Mouse (Mus musculus) Patski (cell line): ENCODE data around the gene Pole4. TPM values are rescaled to one million over a fixed set of nuclear protein-coding genes. Genes with fewer than 3 reads are reported as not detected.
A peak's percentile ranks its signal among the peaks of the same experiment; 100 is the strongest.

Experiments used
- ATAC-seq: fragments of 100-300 bp; one replicate; pipeline ENCODE4 v1.8.0; 2021
- CTCF ChIA-PET: fragments of 350-600 bp; sonication (Branson Sonifier 250); formaldehyde crosslinking; loops from one replicate; lab custom pipeline; 2022; ENCODE audit warnings: inconsistent platforms; lab: Charles Lee
- POLR2A ChIA-PET: fragments of 350-600 bp; sonication (Branson Sonifier 250); formaldehyde crosslinking; loops from one replicate; lab custom pipeline; 2022; ENCODE audit warnings: antibody characterized with exemption, inconsistent platforms; lab: Charles Lee
- DNase-seq: peaks from one replicate; pipeline ENCODE4 v3.0.0-alpha.2; 2011; ENCODE audit warnings: low read depth, low spot score
- H3K27me3 ChIP-seq: fragments of 371-371 bp; one replicate; pipeline ENCODE4 v1.5.1; 2021
- CTCF ChIP-seq: fragments of 100-300 bp; IDR thresholded peaks from one replicate; pipeline ENCODE4 v1.5.1; 2021
- in situ Hi-C: fragments of 300-500 bp; cut with MboI; formaldehyde crosslinking; loops from 3 replicates; pipeline ENCODE4 v1.11.1; 2018; ENCODE audit warnings: low pct_unique_long_range_greater_than_20kb, mixed read lengths
- polyA plus RNA-seq: library from polyadenylated mRNA; unstranded; gene quantifications from one replicate; pipeline ENCODE4 v1.2.3, GENCODE M21; 2021

Gene Pole4
- polyA plus RNA-seq, 1 experiment from 2014 or later = 64.1 TPM

DNA sequence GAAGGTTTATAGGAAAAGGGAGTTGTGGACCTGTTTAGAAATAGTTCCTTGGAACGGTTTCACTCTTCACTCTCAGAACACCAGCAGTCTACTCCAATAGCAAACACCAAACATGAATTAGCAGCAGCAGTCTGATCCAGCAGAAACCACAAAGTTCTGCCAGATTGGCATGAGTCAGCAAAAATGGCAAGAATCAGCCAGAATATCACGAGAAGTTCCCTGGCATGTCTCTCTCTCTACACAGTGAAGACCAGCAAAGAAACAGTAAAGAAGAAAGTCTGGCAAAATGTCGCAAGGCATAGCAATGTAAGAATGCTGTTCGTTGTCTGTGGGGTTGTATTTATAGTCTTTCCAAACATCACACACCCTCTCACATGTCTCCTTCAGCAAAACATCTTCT, 11.0 kb upstream of the Pole4 start:
- in situ Hi-C loops = loop anchor here (10.0 kb wide), 1 partner anchor 259 kb away; no protein-coding TSS in a partner anchor
- no peak for TF ChIP-seq CTCF

DNA sequence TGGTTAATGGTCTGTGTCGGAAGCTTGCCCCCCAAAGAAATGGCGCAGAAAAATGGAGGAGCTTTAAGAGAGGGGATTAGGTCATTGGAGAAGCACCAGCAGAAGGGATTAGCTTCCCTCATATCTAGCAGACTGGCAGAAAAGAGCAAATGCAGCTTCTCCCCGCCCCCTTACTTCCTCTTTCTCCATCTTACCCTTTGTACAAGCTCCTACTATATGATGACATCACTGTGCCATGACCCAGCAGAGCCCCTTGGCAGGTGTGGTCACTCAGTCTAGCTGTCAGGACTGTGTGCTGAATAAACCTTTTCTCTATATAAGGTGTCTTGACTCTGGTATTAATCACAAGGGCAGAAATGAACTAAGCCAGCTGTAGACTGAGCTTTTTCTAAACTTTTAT, 10.5 kb upstream of the Pole4 start:
- ChIA-PET CTCF (interaction anchor here (0.7 to 3.6 kb wide), 8 partner anchors 7 to 255 kb away, joined by 3 to 20 read pairs (median 10); no protein-coding TSS in a partner anchor), POLR2A (no interaction called here)
- in situ Hi-C loops = loop anchor here (10.0 kb wide), 1 partner anchor 259 kb away; no protein-coding TSS in a partner anchor
- no peak for DNase-seq
- no peaks in the 10 kb centered on the region for H3K27me3 ChIP-seq
- no peak for ATAC-seq
- no peak for TF ChIP-seq CTCF

More for the DNA sequence above, 11.0 kb upstream of the Pole4 start:
- POLR2A ChIA-PET = no interaction called here
- no peak for DNase-seq
- no peak for ATAC-seq
- CTCF ChIA-PET = interaction anchor here (0.7 to 3.6 kb wide), 4 partner anchors 13 to 255 kb away, joined by 3 to 20 read pairs (median 14); no protein-coding TSS in a partner anchor
- no peaks in the 10 kb centered on the region for H3K27me3 ChIP-seq

DNA sequence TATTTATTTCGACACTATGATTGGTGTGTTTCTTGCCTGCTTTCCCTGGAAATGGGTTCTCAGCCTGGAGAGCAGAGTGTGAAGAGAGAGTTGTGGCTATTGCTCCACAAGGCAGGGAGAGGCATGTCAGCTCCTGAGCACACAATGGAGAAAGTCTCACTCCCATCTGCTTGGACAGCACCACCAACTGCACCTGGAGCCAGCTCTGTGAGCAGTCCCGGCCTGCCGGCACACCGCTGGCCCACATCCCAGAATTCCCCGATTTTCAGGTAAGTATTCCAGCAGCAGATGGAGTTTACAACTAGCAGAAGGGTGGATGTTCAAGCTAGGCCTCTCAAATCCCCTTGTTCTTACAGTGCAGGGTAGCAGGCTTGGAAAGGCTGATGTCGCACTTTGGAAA, 10.1 kb upstream of the Pole4 start:
- POLR2A ChIA-PET = interaction anchor here (1.5 kb wide), 1 partner anchor 22 kb away, joined by 3 read pairs; no protein-coding TSS in a partner anchor
- CTCF ChIA-PET = interaction anchor here (0.7 to 3.6 kb wide), 9 partner anchors 8 to 256 kb away, joined by 3 to 20 read pairs (median 8); no protein-coding TSS in a partner anchor
- in situ Hi-C loops = loop anchor here (10.0 kb wide), 1 partner anchor 260 kb away; no protein-coding TSS in a partner anchor
- H3K27me3 ChIP-seq = no peaks in the 10 kb centered on the region
- DNase-seq = no peak
- no peak for ATAC-seq
- TF ChIP-seq CTCF = no peak

DNA sequence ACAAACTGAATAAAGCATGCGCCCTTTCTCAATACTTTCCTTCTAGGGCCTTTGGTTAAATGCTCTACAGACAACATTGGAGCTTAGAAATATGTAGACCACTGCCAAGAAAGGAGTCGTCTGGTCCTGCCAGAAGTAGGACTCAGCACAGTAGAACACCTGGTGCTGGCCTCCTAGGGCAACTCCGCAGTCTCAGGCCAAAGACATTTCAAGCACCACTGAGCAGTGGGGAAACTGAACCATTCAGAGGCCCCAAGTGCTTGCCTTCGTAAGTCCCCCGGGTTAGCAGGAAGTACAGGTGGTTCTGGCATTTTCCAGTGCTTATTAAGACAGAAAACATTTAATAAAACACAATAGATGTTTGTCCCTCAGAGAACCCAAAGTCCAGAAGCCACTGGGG, 9.7 kb upstream of the Pole4 start:
- DNase-seq = no peak
- ATAC-seq = no peak
- no peak for TF ChIP-seq CTCF
- ChIA-PET POLR2A (interaction anchor here (1.5 kb wide), 1 partner anchor 22 kb away, joined by 3 read pairs; no protein-coding TSS in a partner anchor), CTCF (interaction anchor here (0.8 to 3.6 kb wide), 12 partner anchors 8 to 701 kb away, joined by 3 to 20 read pairs (median 5); partner anchors contain the start of gene Hk2)
- H3K27me3 ChIP-seq = no peaks in the 10 kb centered on the region
- in situ Hi-C loops = loop anchor here (10.0 kb wide), 1 partner anchor 260 kb away; no protein-coding TSS in a partner anchor

DNA sequence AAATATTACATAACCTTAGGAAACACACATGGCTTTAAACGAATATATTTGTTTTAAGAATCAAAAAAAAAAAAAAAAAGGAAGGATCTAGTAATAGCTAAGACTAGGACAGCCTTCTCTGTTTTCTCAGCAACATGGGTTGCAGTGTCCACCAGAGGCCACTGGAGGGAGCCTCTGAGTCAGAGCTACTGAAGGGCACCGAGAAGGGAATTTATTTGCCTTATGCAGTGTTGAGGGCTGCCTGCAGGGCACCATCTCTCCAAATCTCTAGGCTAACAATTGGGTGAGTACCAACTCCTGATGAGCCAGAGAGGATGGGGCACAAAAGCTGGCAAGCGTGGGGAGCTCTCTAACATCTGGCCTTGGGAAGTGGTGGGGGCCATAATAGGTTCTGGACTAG, 9.1 kb upstream of the Pole4 start:
- ATAC-seq = peak; percentile 91
- DNase-seq = no peak
- ChIA-PET POLR2A (interaction anchor here (0.7 to 1.5 kb wide), 2 partner anchors 23 to 153 kb away, joined by 3 read pairs; no protein-coding TSS in a partner anchor), CTCF (interaction anchor here (0.7 to 3.6 kb wide), 15 partner anchors 9 to 701 kb away, joined by 3 to 20 read pairs (median 4); partner anchors contain the start of genes Hk2 and Pole4)
- peak; percentile 95 for TF ChIP-seq CTCF
- H3K27me3 ChIP-seq = no peaks in the 10 kb centered on the region
- in situ Hi-C loops = loop anchor here (10.0 kb wide), 1 partner anchor 261 kb away; no protein-coding TSS in a partner anchor

DNA sequence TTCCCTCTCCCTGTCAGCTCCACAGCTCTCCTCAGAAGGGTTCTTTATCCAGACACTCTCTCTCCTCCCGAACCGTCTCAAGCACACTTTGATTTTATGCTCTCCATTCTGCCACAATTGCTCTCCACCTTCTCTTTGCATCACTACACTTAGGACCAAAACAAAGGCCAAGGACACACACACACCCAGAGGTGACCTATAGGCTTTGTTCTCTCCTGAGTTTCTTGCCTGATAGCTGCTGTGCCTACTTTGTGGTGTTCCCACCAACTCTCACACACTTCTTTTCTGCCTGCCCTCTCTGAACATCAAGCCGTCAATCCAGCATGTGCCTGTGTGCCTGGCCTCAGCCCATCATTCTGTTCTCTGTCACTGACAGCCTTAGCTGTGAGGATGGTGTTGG, 2.6 kb upstream of the Pole4 start:
- ATAC-seq = no peak
- DNase-seq = no peak
- in situ Hi-C loops = no loop called here
- ChIA-PET CTCF (interaction anchor here (1.2 to 1.3 kb wide), 2 partner anchors 28 to 731 kb away, joined by 3 read pairs; no protein-coding TSS in a partner anchor), POLR2A (no interaction called here)
- no peaks in the 10 kb centered on the region for H3K27me3 ChIP-seq
- TF ChIP-seq CTCF = no peak

DNA sequence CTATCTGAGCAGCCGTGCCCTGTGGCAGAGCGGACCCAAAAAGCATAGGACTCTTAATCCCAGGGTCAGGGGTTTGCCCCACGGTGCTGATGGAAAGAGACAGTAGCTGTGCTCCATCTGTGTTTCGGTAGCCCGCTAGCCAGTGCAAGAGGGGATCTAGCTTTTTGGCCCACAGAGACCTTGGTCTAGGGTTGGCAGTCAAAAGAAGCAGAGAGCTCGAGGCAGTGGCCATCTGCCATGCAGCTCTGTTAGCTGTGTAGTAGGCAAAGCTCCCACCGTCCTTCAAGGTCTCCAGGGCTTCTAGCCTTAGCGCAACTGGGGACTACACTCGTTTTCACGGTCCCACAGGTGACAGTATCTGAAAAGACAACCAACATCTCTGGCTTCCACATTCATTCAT, 2.1 kb upstream of the Pole4 start:
- no peak for ATAC-seq
- in situ Hi-C loops = no loop called here
- DNase-seq = no peak
- TF ChIP-seq CTCF = no peak
- ChIA-PET POLR2A (interaction anchor here (0.5 kb wide), 1 partner anchor 8 kb away, joined by 4 read pairs; no protein-coding TSS in a partner anchor), CTCF (interaction anchor here (1.2 to 1.3 kb wide), 2 partner anchors 29 to 731 kb away, joined by 3 read pairs; no protein-coding TSS in a partner anchor)
- H3K27me3 ChIP-seq = no peaks in the 10 kb centered on the region

DNA sequence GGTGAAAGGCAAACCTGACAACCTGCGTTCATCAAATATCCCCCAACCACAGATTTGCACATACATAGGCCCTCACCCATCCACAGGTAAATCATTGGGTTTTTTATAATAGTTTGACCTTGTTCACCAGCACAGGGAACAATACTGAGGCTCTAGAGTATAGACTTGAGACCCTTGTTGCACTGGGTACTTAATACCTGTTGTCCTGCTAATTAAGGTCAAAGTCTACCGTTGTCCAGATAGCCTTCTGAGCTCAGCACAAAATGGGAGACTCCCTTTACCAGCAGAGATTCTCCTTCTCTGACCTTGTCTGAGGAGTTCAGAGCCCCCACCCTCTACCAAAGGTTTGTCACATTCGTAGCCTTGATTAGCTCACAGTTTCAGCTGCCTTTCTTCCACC, 1.5 kb downstream of the Pole4 start:
- in situ Hi-C loops = loop anchor here (5.0 kb wide), 1 partner anchor 726 kb away; no protein-coding TSS in a partner anchor
- no peak for TF ChIP-seq CTCF
- POLR2A ChIA-PET = no interaction called here
- H3K27me3 ChIP-seq = no peaks in the 10 kb centered on the region
- CTCF ChIA-PET = interaction anchor here (1.0 to 3.2 kb wide), 5 partner anchors 11 to 410 kb away, joined by 3 to 16 read pairs (median 11); no protein-coding TSS in a partner anchor
- no peak for ATAC-seq
- DNase-seq = no peak

DNA sequence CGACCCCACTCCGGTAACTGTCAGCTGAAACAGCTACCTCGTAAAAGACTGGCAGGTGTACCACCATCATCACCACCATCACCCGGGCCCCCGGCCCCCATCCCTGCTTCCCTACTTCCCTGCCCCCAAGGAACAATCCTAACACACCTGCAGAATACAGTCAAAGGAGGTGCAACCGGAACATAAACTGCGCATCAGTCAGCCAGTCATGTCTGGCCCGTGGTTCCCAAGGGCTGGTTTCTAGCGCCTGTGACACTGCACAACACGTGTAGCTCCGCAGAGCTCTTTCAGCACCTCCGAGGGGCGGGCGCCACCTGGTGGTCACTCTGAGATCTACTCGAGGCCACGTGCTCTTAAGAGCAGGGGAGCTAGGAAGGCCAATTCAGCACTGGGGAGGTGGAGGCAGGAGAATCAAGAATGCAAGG, 2.6 kb downstream of the Pole4 start:
- no peaks in the 10 kb centered on the region for H3K27me3 ChIP-seq
- peak; percentile 95 for TF ChIP-seq CTCF
- peak; percentile 54 for ATAC-seq
- ChIA-PET CTCF (interaction anchor here (0.7 to 3.2 kb wide), 20 partner anchors 8 to 738 kb away, joined by 3 to 16 read pairs (median 4); no protein-coding TSS in a partner anchor), POLR2A (no interaction called here)
- no peak for DNase-seq
- in situ Hi-C loops = loop anchor here (5.0 kb wide), 1 partner anchor 725 kb away; no protein-coding TSS in a partner anchor

DNA sequence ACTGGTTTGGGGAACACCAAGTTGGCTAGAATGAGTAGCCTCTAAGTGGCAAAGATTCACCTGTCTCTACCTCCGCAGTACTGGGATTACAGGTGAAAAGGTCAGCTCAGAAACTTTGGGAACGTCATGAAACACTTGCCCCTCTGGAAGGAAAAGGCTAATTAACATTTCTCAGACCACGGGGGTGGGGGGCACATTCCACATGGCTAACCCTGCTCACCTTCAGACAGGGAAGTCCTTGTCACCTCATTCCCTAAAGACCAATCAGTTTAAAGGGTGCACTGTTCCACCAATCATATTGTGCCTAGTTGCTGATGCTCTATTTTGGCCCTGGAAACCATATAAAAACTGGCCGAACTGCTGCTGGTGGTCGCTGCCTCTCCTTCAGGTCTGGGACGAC, 3.9 kb downstream of the Pole4 start:
- ChIA-PET CTCF (interaction anchor here (2.0 to 3.2 kb wide), 3 partner anchors 10 to 726 kb away, joined by 8 to 16 read pairs (median 9); no protein-coding TSS in a partner anchor), POLR2A (no interaction called here)
- no peak for ATAC-seq

More for the DNA sequence above, 3.9 kb downstream of the Pole4 start:
- H3K27me3 ChIP-seq = no peaks in the 10 kb centered on the region
- no peak for TF ChIP-seq CTCF
- no peak for DNase-seq
- in situ Hi-C loops = loop anchor here (5.0 kb wide), 1 partner anchor 724 kb away; no protein-coding TSS in a partner anchor
